Mouse (Mus musculus) cerebellum, postnatal 14 days (tissue): Measurements from ENCODE around the gene Lrpprc.
"Not testable (repeated sequence)": the region's sequence is repeated elsewhere in the genome, so short reads cannot be mapped to it uniquely, and the experiment has no call there.

Experiments used
- DNase-seq, 2 experiments: peaks; one replicate each; pipeline ENCODE4 v3.0.0; 2021; ENCODE audit warnings: mixed read lengths in 2 of 2

The Lrpprc gene

DNA sequence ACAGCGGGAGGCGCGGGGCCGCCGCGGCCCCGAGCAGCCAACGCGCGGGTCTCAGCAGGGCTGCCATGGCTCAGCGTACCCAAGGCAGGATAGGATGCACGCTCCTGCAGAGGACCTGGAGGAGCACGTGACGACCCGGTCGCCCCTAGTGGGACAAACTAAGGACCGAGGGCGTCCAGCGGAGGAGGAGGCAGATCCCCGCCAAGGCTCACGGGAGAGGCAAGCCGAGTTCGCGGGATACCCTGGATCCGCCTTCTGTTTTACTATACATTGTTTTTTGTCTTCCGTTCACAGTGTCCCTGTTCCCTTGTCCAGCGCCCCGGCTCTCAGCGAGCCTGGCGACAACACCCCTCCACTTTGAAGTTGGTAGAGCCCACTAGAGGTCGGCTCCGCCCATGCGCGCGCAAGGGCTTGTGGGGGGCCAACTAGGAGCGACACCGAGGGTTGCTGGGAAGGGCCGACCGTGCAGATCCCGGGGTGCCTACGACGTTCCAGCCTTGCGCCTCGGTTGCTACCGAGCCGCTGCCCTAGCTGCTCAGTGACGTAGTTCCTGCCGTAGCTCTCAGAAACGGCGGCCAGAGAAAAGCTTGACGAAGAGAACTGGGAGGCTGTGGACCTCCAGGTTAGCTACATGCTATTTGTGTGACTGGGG lies at the start of gene Lrpprc:
TSS of gene Lrpprc (minus strand) at position 343 of the 652 bp plus-strand sequence.
- DNase-seq = peak; percentile 96 to 97

DNA sequence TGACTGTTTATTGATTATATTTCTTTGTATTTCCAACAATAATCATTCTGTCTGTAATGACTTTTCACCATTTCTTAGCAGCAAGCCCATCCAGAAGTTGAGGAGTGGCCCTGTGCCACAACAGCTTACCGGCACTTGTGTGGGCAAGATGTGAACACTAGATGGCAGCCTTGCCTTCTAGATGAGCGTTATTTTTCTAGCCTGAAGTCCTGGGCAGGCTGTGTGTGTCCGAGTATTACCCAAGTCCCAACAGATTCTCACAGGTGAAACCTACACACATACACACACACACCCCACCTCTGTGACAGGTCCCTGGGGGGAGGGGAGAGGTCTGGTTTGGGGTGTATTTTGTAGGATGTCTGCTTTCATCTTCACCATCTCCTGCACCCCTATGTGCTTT lies 47.2 kb upstream of the Lrpprc start:
- DNase-seq = peak; percentile 88

DNA sequence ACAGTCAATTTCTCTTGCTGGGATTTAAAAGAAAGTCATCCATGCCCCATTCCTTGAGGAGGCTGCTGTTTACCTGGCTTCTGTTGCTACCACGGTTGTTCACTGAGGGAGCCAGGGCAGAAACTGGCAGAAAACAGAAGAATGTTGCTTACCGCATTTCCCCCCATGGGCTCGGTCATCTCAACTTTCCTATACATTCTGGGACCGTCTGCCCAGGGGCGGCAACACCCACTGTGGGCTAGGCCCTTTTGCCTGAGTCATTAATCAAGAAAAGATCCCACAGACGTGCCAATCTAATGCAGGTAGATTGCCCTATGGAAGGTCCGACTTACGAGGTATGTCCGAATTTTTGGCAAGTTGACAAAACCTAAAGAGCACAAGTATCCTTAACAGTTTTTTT lies 44.7 kb upstream of the Lrpprc start:
- no peak for DNase-seq

DNA sequence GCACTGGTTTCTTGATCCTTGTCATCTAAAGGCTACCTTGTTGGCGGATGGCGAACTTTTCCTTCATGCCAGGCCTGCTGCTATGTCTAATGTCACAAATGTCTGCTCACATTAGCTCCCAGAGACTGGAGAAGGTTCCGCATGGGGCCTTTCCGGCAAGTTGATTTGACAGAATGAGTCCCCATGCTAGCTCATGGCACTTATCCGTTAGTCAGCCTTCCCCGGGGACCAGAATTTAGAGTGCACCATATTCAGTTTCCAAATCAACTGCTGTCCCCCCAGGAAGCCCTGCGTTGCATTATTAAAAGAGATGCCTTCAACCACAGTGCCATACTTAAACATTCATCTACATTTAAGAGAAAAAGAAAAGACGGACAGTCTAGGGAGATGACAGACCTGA lies 41.8 kb upstream of the Lrpprc start:
- DNase-seq = no peak

DNA sequence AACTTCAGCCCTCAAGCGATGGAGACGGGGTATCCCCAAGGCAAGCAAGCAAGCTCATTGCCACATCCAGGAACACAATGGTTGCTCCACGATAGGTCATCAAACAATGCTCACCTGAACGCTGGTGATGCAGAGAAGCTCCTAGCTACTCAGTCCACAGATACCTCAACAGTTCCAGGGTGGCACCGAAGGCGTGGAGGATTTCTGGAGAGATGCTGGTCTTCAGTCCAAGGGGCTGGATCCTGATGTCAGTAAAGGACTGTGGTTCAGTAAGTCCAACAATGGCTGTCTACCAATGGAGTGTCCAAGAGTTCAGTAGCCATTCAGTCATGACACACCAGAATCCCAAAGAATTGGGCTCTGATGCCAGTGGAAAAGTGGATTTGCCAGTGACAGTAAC lies 37.7 kb upstream of the Lrpprc start:
- DNase-seq = no peak

DNA sequence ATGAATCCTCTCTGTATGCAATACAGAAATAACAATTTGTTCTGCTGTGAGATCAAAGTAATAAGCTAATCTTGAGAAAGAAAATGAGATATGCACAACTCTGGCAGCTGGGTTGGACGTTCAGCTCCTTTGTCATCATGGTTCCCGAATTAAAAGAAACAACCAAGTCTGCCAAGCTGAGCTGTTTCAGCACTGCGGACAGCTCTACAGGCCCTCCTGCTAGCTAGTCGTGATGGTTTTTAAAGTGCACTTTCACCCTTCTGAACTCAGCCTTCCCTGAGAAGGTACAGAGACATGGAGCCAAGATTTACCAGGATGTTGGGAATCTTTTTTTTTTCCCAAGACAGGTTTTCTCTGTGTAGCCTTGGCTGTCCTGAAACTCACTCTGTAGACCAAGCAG lies 30.0 kb upstream of the Lrpprc start:
- no peak for DNase-seq

DNA sequence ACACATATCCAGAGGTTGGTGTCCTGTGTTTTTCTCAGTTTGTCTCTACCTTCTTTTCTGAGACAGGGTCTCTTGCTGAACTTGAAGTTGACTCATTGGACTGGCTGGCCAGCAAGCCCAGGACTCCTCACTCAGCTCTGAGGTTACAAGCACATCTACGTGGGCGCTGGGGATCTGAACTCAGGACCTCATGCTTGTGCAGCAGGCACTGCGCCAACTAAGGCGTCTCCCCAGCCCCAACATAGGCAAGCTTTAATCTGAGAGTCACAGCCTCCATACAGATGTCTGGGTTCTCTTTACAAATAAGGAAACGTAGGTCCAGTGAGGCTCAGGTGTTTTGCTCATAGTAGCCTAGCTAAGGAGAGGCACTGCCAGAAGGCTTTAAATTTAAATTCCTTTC lies 27.8 kb upstream of the Lrpprc start:
- no peak for DNase-seq

DNA sequence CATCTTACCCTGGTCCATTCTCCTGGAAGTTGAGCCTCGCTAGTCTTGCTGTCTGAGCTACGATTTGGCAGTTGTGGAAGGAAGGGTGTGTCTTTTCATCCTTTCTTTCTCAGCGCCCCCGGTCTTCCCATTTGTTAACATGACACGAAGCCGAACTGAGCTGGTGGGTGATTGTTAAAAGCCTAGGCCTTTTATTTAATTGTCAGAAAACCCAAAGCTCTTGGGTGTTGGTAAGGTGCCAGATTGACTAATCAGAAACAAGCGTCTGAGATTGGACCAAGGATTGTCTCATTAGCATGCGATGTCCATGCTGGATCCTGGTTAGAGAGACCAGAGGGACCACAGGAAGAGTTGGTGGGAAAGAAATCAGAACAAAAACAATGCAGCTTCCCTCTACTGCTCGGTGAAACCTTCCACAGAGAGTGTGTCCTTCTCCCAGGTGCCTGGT lies 25.4 kb upstream of the Lrpprc start:
- no peak for DNase-seq

DNA sequence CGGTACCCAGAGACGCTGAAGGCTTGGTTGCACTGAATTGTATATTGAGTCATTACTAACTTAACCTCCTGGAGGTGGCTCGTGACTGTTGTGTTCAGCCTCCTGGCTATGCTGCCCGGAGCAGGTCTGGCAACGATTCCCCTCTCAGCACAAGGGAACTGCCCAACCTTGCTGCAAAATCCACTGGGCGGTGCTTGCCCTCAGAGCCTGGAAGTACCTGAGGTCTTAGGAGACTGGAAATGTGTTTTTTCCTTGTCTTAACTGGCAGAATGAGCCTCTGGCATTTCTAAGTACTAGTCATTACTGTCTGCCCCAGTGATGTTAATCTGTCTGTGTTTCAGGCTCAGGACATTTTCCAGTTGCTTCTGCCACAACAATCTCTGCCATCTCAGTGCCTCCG lies 24.3 kb upstream of the Lrpprc start:
- DNase-seq = no peak

DNA sequence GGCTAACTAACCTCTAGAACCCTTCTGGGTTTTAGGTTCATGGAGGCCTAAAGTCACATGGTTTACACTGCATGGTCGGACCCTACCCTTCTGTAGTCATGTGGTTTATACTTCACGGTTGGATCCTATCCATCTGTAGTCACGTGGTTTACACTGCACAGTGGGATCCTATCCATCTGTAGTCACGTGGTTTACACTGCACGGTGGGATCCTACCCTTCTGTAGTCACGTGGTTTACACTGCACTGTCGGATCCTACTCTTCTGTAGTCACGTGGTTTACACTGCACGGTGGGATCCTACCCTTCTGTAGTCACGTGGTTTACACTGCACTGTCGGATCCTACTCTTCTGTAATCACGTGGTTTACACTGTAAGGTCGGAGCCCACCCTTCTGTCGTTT lies 23.6 kb upstream of the Lrpprc start:
- DNase-seq = not testable (repeated sequence)

DNA sequence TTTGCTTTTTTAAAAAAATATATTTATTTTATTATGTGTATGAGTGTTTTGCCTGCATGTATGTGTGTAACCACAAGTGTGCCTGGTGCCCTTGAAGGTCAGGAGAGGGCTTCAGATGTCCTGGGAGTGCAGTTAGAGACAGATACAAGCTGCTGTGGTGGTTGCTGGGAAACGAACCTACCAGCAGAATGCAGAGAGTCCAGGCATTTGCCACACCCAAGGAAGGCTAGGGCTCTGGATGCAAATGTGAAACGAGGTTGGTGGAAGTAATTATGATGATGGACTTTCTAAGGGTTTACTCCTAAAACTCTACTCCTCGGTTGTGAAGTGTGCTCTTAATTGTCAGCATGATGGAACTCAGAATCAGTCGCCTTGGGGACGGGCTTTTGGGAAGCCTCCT lies 1.4 kb upstream of the Lrpprc start:
- DNase-seq = no peak

DNA sequence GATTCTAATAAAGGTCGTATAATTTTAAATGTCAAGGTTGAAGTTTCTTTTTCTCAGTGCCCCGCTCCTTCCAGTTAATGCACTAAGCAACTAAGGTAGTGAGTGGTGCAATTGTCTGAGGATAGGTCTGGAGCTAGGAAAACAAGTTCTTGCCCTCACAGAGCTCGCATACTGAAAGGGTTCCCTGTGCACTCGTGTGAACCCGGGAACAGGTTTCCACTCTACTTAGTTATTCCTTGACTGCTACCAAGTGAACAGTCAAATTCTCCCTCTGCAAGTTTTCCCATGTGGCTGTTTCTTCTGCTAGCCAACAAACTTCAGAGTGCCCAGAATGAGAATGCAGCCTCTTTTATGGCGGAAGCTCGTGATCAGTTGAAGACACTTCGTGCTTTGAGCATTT lies 567 bp upstream of the Lrpprc start:
- DNase-seq = peak in 1 of 2 experiments; percentile 15

DNA sequence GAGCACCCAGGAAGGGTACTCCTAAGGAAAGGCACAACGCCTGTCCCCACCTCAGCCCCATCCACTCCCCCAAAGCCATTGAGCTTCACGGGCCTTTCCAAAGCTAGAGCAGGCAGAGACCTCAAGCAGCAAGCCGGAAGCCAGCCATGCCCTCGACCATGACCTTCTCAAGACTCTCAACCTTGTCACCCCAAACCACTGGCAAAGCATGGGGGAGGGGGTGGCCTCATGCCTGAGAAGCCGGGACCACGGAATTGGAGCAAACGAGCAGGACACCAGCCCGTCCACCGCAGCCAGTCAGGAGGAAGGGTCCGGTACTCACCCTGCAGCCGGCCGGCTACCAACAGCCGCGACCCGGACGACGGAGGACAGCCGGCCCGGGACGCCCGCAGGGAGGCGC lies 546 bp downstream of the Lrpprc start:
- peak in 1 of 2 experiments; percentile 55 for DNase-seq

DNA sequence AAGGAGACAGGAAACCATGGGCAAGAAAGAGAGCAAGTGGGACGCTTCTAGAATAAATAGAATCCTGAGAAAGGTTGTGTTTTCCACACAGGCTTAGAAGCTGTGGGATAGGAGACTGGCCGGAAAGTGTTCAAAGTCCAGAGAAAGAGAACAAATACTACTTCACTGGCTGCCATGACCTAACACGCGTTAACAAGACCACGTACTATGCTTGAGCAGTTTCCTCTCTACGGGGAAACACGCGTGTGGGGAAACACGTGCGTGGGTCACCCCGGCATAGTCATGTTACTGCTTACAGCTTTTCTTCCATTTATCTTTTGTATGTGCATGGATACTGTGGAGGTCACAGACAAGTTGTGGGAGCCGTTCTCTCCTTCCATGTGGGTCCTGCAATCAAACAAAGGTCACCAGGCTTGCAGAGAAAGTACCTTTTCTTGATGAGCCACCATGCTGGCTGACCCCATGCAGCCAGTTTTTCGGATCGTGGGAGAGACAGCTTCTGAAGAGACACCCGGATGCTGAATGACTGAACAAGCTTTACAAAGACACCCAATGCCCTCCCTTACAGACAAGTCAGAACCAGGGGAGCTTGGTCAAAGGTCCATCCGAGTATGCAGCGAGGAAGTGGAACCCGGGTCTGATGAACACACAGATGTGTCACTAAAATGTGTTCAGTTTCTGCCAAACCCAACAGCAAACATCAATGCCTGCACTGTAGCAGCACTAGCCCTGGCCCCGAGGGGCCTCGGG lies 2.0 kb downstream of the Lrpprc start:
- DNase-seq = no peak

DNA sequence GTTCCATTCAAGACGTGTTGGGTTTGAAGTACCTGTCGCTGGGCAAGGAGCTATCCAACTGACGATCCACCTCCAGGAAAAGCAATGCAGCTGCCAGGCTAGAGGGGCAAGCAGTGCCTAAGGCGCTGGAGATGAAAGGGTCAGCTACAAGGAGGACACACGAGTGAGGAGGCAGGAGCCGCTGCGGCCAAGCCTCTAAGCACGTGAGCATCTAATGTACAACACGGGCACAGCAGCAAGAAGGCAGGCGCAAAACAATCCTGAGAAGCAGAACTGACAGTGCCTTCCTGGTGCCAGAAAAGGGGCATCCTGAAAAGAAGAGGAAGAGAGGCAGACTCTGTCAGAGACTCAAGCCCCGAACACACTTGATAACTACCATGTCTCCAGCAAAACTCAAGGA lies 3.1 kb downstream of the Lrpprc start:
- DNase-seq = no peak

DNA sequence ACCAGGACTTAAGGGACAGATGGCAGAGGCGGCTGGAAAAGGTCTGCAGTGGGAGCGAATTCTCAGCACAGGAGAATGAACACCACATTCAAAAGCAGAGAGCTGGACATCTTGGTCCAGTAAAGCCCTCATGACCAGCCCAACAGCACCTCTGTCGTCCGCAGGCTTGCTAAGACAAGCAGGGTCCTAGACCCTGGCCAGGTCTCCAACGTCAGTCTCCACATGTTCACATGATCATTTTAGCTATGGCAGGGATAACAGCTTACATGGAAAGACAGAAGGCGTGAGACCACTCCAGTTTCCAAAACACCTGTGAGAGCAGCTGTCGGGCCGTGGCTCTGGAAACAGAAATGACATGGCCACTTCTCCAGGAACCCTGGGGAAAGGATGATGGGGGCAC lies 3.7 kb downstream of the Lrpprc start:
- DNase-seq = no peak

DNA sequence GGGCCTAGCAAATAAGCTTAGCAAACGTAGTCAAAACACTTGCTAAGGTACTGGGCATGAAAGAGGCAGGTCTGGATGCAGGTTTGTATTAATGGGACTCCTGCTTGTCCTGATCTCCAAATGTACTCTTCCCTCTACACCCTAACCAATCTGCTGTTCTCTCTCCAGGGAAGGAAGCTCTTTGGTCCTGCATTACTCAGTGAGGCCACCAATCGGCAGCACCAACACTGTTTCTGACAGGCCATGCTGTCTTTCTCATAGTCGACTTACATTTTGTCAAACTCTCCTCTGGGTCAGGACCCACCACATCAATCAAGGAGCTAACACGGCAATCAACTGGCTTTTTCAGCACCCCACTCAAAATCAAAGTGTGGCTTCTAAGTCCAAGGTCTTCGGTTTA lies 5.4 kb downstream of the Lrpprc start:
- DNase-seq = no peak

DNA sequence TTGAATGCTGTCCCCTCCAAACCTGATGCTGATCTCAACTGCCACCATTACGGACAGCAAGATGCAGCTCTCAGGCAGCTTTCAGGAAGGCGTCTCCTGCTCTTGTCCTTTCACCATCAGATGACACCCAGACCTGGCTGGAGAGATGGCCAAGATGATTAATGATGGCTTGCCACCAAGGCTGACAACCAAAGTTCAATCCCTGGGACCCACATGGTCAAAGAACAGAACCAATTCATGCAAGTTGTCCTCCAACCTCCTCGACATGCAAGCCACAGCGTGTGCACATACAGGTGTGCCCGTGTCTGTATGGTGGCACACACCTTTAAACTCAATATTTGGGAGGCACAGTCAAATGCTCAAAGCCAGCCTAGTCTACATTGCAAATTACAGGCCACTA lies 7.1 kb downstream of the Lrpprc start:
- no peak for DNase-seq

DNA sequence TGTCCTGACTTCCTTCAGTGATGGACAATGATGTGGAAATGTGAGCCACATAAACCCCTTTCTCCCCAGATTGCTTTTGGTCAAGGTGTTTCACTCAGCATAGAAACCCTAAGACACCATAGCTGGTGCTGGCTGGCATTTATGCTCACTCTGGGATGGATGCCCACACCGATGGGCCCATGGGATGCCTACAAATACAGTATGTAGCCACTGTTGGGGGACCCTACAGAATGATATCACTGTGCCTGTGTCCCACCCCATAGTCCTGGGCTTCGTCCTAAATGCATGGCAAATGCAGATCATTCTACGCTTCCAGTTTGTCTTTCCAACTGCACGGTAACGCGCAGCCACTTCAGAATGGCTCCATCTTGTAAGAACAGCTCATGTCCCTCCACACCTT lies 10.3 kb downstream of the Lrpprc start:
- DNase-seq = no peak

DNA sequence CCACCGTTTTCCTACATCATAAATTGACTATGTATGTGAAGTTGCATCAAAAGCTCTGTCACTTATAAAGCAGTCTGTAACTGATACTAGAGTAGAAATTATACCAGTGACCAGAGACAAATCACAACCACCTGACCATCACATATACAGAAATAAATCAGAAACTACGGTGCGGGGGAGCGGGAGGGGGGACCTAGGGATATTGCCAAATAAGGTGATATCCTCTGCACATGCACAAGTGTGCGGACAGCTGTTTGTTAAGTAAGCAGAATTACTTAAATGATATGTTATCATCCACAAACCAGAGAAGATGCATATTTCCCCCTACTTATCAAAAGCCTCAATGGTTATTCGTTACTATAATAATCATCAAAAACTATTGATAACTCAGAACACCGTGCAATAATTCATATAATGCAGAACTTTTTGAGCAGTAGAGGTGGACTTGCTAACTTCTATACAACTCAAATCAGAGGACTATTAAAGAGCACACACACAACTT lies 12.1 kb downstream of the Lrpprc start:
- DNase-seq = no peak

DNA sequence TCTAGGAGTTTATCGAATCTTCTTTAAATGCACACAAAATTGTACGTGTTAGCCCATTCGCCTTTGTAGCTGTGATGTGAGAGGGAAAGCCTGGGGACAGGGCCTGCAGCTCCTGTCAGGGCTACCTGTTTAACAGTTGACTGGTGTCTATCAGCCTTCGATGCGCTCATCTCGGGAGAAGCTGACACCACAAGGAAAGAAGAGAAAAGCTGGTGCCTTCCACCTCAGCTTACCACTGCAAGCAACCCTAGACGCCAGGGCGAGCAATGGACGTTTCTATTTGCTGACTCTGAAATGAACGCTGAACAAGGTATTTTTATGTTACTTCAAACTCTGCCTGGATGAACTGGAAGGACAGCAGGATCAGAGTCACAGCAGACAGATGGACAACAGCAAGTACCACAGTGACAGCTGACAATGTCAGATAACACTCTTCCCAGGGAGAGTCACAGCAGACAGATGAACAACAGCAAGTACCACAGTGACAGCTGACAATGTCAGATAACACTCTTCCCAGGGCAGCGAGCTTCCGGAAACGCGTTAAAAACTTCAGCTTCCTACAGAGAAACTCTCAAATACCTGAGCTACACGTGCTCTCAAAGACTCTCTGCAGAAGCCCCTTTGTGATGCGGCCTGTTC lies 14.1 kb downstream of the Lrpprc start:
- no peak for DNase-seq

DNA sequence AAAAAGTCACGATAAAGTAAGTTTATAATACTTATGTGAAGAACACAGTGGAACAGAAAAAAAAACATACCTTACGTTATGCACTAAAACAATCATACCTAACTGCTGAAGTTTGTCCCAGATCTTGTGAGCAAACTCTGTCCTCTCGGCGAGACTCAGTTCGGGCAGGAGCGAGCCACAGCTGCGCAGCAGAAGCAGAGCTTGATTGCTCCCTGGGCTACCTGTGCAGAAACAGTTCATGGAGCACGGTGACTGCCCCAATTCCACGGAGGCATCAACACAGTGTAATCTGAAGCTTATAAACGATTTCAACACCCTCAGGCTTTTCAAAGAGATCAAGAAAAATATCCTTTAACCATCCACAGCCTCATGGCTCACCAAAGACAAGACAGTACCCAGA lies 15.3 kb downstream of the Lrpprc start:
- no peak for DNase-seq

DNA sequence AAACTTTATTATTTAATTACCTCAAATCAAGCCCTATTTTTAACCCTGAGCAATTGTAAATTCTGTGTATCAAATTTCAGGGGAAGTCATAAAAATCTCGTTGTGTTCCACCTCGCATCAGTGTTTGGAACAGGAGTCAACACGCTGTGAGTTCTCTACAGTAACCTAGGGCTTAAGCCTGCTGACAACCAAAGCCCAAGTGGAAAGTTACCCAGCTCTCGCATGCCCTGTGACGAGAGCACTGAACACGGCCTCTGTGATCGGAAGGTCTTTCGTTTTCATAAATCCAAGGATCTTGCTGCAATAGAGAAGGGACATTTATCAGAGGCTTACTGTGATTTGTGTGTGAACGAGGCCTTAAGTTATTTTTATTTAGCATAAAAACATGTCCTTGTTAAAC lies 18.7 kb downstream of the Lrpprc start:
- no peak for DNase-seq

DNA sequence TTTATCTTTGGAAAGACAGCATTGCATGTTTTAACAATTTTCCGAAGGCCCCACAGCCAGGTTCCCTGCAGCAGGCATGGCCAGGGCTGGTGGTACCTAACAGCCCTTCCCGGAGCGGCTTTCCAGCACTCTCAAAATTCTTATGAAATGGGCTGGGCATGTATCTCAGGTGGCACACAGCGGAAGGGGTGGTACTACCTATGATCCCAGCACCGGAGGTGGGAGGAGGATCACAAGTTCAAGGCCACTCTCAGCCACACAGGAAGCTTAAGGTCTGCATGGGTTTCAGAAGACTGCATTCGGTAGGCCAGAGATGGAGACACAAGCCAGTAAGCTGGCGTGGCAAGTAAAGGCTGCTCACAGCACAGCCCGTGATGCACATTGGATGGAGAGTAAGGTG lies 31.6 kb downstream of the Lrpprc start:
- no peak for DNase-seq
